Mouse (Mus musculus) neural tube, embryonic 12.5 days (tissue): Measurements from ENCODE around the gene Sytl1. TPM values are rescaled to one million over a fixed set of nuclear protein-coding genes. Genes with fewer than 3 reads are reported as not detected.

Source experiments
- ATAC-seq: fragments of 200-750 bp; cut with Nextera tagmentation; 2 replicates; pipeline ENCODE4 v1.8.0; 2017; ENCODE audit warnings: low read depth, mild to moderate bottlenecking, moderate TSS enrichment, moderate library complexity; ENCODE audit not compliant: low FRiP score
- H3K27ac ChIP-seq: fragments of 300-500 bp; sonication (generic); 2 replicates; pipeline ENCODE4 v1.5.1; 2016
- H3K27me3 ChIP-seq: fragments of 300-500 bp; sonication (generic); replicated peaks from 2 replicates; pipeline ENCODE4 v1.6.1; 2016; ENCODE audit warnings: mild to moderate bottlenecking
- H3K36me3 ChIP-seq: fragments of 300-500 bp; sonication (generic); 2 replicates; pipeline ENCODE4 v1.6.1; 2016; ENCODE audit warnings: mild to moderate bottlenecking
- H3K4me1 ChIP-seq: fragments of 300-500 bp; sonication (generic); 2 replicates; pipeline ENCODE4 v1.6.1; 2016
- H3K4me2 ChIP-seq: fragments of 300-500 bp; sonication (generic); replicated peaks from 2 replicates; pipeline ENCODE4 v1.6.1; 2016; ENCODE audit warnings: mild to moderate bottlenecking
- H3K4me3 ChIP-seq: fragments of 300-500 bp; sonication (generic); 2 replicates; pipeline ENCODE4 v1.5.1; 2016
- H3K9ac ChIP-seq: fragments of 300-500 bp; sonication (generic); 2 replicates; pipeline ENCODE4 v1.6.1; 2016; ENCODE audit warnings: mild to moderate bottlenecking
- H3K9me3 ChIP-seq: fragments of 300-500 bp; sonication (generic); 2 replicates; pipeline ENCODE4 v1.6.1; 2016; ENCODE audit warnings: mild to moderate bottlenecking
- WGBS: fragments of 180-500 bp; shearing (Covaris S2); methylation state at CpG from one replicate; pipeline ENCODE4 v1.1.7; 2016; 5-methylcytosine and 5-hydroxymethylcytosine counted together
- polyA plus RNA-seq: library from polyadenylated mRNA; unstranded; fragments of >200 nt; fragmentation: Nextera tagmentation; extraction: Ambion mirVana; gene quantifications from 2 replicates; pipeline ENCODE4 v1.2.1, GENCODE M21; 2016

The Sytl1 gene
- polyA plus RNA-seq, 1 experiment from 2014 or later = 0.66 TPM

DNA sequence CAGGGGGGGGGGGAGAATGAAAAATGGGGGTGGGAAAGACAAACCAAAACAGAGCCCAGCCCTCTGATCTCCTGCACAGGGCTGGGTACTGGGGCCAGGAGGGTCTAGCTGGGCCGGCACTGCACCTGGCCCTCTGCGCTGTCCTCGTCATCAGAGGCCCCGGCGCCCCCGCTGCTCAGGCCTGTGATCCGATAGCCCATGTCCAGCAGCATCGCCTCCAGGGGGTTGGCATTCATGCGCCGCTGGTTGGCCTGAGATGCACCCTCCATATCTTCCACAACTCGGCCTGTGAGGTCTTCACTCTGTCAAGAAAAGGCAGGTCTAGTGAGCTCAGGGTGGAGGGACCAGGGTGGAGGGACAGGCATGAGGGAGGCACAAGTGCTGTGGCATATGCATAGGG, 31.2 kb upstream of the Sytl1 start:
- H3K27ac ChIP-seq = no peak overlapping the region
- 25% methylated on average over 11 of the region's 11 CpGs for WGBS
- H3K4me1 ChIP-seq = peaks cover 33% of the 10 kb centered on the region

DNA sequence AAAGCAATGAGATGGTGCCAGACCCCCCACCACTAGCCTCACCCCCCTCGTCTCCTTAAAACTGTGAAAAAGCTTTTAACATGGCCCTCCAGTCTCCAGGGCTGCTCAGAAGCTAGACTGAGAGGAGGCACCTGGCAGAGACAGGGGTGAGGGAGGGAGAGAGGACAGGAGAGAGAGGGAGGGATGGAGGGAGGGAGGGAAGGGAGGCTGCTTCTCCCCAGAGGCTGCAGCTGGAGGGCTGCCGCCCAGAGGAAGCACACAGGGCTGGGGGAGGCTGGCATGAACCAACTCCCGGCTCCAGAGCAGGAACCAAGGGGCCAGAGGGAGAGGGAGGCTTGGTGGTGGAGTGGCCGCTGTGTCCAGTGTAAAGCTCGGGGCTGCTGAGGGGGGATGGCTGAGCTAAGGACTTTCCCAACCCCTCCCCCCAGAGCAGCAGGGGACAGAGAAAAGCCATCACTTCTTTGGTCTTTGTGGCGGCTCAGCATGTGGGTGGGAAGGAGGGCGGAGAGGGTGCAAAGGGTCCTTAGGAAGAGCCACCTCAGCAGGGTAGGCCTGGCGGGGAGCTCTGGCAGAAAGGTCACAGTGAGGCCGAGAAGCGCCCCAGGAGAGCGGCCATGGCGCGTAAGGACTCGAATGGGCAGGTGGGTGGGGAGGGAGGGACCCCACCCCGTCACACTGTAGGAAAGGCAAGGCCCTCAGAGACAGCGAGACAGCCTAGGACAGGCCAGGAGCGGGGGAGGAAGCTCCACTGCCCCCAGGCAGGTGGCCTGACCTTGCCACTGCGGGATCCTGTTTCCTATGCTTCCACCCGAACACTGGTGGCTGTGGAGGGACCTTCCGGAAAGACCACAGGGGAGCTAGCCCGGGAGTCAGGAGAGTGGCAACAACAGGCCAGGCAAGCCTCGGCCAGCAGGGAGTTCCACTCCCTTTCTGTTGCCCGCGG, 30.3 kb upstream of the Sytl1 start:
- Histone ChIP-seq H3K36me3 (peaks cover 29% of the 10 kb centered on the region), H3K9ac (peak overlapping the region; percentile 9; the same call in 1 of the 2 replicates), H3K27ac (peak overlapping the region; percentile 15; the same call in 1 of the 2 replicates), H3K27me3 (no peaks in the 10 kb centered on the region), H3K4me3 (no peak overlapping the region; the same call in 1 of the 2 replicates), H3K9me3 (no peaks in the 10 kb centered on the region), H3K4me2 (peak overlapping the region; percentile 36), H3K4me1 (peaks cover 24% of the 10 kb centered on the region)
- WGBS = 7% methylated on average over 24 of the region's 24 CpGs
- peak; percentile 44 for ATAC-seq

More for the DNA sequence above, 31.2 kb upstream of the Sytl1 start:
- ATAC-seq = no peak
- Histone ChIP-seq H3K4me2 (no peak overlapping the region; the same call in 1 of the 2 replicates), H3K9me3 (no peaks in the 10 kb centered on the region), H3K9ac (0 out of 2 replicates have a peak overlapping the region, but pooled peaks have one; percentile 1), H3K4me3 (no peak overlapping the region), H3K36me3 (peaks cover 31% of the 10 kb centered on the region), H3K27me3 (no peaks in the 10 kb centered on the region)

DNA sequence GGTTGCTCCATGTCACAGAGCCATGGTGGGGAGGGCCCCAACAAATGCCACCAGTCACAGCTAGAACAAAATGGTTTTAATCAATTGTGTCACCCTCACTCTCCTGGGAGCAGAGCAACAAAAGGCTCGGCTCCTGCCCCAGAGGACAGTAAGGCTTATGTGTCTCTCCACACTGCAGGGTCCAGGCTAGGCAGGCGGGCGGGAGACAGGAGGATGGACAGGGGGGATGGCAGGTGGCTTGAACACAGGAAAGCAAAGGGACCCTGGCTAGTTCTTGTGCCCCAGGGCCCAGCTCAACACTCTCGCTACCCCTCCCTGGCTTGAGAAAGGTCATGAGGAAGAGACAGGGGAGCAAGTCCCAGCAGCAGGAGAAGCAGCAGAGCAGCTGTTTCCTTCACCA, 29.5 kb upstream of the Sytl1 start:
- no peaks in the 10 kb centered on the region for H3K27me3 ChIP-seq
- no peak overlapping the region for H3K4me3 ChIP-seq
- no peak overlapping the region for H3K27ac ChIP-seq
- 40% methylated on average over 4 of the region's 4 CpGs for WGBS
- H3K4me2 ChIP-seq = no peak overlapping the region
- H3K36me3 ChIP-seq = peaks cover 29% of the 10 kb centered on the region
- no peaks in the 10 kb centered on the region for H3K9me3 ChIP-seq
- H3K9ac ChIP-seq = no peak overlapping the region
- H3K4me1 ChIP-seq = peaks cover 20% of the 10 kb centered on the region
- ATAC-seq = 0 out of 2 replicates have a peak, but pooled peaks have one; percentile 33

DNA sequence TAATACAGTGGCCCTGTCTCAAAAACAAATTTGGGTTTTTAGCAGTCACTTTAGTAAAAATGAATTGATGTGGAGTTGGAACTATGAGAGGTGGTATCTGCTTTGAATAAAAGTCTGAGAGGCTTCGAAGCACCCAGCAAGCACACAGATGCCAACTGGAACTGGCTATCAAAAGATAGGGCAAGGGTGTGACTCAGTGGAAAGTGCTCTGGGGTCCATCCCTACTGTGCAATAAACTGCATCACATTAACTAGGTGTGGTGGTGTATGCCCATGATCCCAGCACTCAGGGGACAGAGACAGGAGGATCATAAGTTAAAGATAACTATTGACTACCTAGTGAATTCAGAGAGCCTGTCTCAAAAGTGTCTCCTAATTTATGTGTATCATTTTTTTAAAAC, 28.3 kb upstream of the Sytl1 start:
- no peaks in the 10 kb centered on the region for H3K27me3 ChIP-seq
- peaks cover 23% of the 10 kb centered on the region for H3K36me3 ChIP-seq
- no peaks in the 10 kb centered on the region for H3K9me3 ChIP-seq
- H3K4me3 ChIP-seq = no peak overlapping the region
- H3K4me1 ChIP-seq = peaks cover 20% of the 10 kb centered on the region
- WGBS = 97% methylated on average over 1 of the region's 1 CpGs
- no peak for ATAC-seq
- no peak overlapping the region for H3K9ac ChIP-seq
- no peak overlapping the region for H3K27ac ChIP-seq
- no peak overlapping the region for H3K4me2 ChIP-seq

DNA sequence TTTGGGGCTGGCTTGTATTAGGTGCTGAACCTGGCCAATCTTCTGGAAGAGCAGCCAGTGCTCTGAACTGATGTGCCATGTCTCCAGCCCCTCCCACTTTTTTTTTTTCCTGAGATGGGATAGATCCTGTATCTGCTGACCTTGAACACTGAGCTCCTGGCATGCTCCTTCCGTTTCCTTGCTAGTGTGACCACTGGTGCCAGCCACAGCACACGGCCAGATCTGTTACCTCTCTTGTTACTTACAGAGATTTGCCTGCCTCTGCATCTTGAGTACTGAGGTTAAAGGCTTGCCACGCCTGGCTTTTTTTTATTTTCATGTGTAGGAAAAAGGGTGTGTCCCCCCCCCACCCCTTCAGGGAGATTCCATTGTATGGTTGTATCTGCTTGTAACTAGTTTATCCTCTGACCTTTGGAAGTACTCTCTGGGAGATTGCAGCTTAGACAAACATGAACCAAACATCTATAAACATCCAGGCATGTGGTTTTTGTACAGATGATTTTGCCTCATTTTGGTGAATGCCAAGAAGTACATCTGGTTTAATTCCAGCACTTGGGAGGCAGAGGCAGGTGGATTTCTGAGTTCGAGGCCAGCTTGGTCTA, 23.7 kb upstream of the Sytl1 start:
- Histone ChIP-seq H3K36me3 (no peaks in the 10 kb centered on the region), H3K4me1 (peaks cover 16% of the 10 kb centered on the region), H3K9ac (no peak overlapping the region), H3K27me3 (no peaks in the 10 kb centered on the region), H3K27ac (no peak overlapping the region), H3K4me2 (no peak overlapping the region), H3K4me3 (no peak overlapping the region), H3K9me3 (no peaks in the 10 kb centered on the region)
- no peak for ATAC-seq
- WGBS = 89% methylated on average over 4 of the region's 4 CpGs

DNA sequence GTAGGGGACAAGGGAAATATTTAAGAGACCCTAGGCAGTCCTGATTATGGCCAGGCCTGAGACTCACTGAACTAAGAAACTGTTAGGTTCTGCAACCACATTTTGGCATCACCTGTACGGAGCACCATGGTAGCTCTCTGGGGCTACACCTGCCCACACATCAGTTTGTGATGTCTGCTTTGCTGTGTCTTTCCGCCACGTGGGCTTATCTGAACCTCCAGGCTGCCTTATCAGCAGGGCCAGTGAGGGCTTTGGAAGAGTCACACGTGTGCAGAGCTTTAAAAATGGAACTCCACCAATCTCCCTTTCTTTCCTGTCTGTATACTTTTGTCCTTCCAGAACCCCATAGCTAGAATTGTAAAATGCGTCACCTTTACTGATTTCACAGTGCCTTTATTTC, 23.0 kb upstream of the Sytl1 start:
- H3K36me3 ChIP-seq = no peaks in the 10 kb centered on the region
- H3K9me3 ChIP-seq = no peaks in the 10 kb centered on the region
- H3K4me3 ChIP-seq = no peak overlapping the region
- no peak overlapping the region for H3K27ac ChIP-seq
- H3K4me1 ChIP-seq = peaks cover 16% of the 10 kb centered on the region
- H3K4me2 ChIP-seq = no peak overlapping the region
- ATAC-seq = no peak
- no peaks in the 10 kb centered on the region for H3K27me3 ChIP-seq
- WGBS = 87% methylated on average over 5 of the region's 5 CpGs
- H3K9ac ChIP-seq = no peak overlapping the region

DNA sequence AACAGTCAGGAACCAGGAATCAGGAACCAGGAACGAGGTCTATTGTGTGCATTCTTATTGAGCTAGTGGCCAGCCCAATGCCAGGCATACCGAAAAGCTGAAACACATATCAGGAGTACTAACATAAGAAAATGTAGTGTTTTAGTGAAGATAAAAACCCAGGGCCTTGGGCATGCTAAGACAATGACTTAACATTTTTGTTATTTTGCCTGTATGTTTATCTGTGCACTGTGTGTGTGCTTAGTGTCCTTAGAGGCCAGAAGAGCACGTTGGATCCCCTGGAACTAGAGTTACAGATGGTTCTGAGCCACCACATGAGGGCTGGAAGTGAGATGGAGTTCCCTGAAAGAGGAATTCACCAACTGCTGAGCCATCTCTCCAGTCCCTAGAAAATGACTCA, 22.4 kb upstream of the Sytl1 start:
- Histone ChIP-seq H3K9me3 (no peaks in the 10 kb centered on the region), H3K27ac (no peak overlapping the region), H3K9ac (no peak overlapping the region), H3K27me3 (no peaks in the 10 kb centered on the region), H3K4me1 (peaks cover 16% of the 10 kb centered on the region), H3K36me3 (no peaks in the 10 kb centered on the region), H3K4me2 (no peak overlapping the region), H3K4me3 (no peak overlapping the region)
- no peak for ATAC-seq
- 87% methylated on average over 3 of the region's 3 CpGs for WGBS

DNA sequence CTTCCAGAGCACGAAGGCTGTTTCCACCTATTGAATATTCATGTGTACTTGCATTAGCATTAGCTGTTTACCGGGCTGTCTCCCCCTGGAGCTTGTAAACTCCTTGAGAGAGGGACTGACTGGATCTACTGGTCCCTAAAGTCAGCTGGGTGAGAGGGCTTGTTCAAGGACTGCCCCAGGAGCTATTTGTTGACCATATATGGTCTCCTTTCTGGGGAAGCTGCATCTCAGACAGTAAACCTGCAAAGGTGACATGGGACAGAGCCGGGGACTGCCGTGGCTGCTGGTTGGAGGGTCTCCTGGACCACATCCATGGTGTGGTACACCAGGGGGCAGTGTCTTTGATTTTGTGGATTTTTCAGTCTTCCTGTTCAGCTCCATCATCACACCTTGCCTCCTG, 19.7 kb upstream of the Sytl1 start:
- Histone ChIP-seq H3K4me1 (peaks cover 16% of the 10 kb centered on the region), H3K27ac (0 out of 2 replicates have a peak overlapping the region, but pooled peaks have one; percentile 64), H3K27me3 (no peaks in the 10 kb centered on the region), H3K4me2 (0 out of 2 replicates have a peak overlapping the region, but pooled peaks have one; percentile 20), H3K9ac (no peak overlapping the region), H3K9me3 (no peaks in the 10 kb centered on the region), H3K4me3 (no peak overlapping the region), H3K36me3 (no peaks in the 10 kb centered on the region)
- 20% methylated on average over 4 of the region's 4 CpGs for WGBS
- ATAC-seq = no peak

DNA sequence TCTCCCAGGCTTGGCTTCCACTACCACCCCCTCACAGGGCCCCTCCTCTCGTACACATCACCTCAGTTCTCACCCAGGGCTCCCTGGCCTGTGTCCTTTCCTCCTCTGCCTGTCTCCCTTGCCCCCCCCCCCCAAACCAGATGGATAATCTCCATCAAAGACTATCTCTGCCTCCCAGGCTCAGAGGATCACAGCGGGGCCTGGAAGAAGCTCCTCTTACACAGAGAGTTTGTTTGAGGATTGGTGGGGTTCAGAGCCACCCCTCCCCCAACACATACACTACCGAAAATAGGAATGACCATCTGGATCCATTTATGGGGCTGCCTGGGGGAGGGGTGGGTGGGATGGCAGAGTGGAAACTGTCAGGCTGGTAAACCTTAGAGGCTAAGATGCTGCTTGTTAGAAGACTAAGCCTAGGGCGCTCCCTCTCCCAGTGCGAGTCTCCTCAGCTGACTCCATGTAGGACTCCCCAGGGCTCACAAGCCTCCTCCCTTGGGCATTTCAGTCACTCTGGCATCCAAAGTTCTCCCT, 19.1 kb upstream of the Sytl1 start:
- WGBS = 18% methylated on average over 5 of the region's 5 CpGs
- H3K36me3 ChIP-seq = no peaks in the 10 kb centered on the region
- ATAC-seq = no peak
- peak overlapping the region; percentile 64 for H3K27ac ChIP-seq
- 0 out of 2 replicates have a peak overlapping the region, but pooled peaks have one; percentile 29 for H3K9ac ChIP-seq
- no peaks in the 10 kb centered on the region for H3K9me3 ChIP-seq
- no peak overlapping the region for H3K4me3 ChIP-seq
- peak overlapping the region; percentile 31; the same call in 1 of the 2 replicates for H3K4me2 ChIP-seq
- H3K4me1 ChIP-seq = peaks cover 16% of the 10 kb centered on the region
- no peaks in the 10 kb centered on the region for H3K27me3 ChIP-seq

DNA sequence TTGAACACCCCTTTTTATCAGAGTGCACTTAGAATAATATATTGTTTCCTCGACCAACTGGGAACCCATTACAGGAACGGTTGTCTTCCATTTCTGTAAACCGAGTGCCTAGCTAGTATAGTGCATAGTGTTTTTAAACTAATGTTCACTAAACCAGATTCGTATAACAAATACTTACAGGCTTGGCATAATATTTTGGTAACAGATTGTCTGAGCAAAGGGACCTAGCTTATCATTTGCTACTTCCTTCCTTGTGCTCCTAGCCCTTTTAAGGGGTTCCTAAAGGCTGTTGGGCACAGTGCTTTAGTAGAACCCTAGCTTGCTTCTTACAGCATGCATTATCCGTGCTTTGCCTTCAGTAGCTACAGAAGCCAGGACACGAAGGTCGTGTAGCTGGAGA, 18.6 kb upstream of the Sytl1 start:
- peaks cover 21% of the 10 kb centered on the region for H3K4me1 ChIP-seq
- H3K27me3 ChIP-seq = no peaks in the 10 kb centered on the region
- no peaks in the 10 kb centered on the region for H3K36me3 ChIP-seq
- 0 out of 2 replicates have a peak overlapping the region, but pooled peaks have one; percentile 29 for H3K9ac ChIP-seq
- H3K9me3 ChIP-seq = no peaks in the 10 kb centered on the region
- peak overlapping the region; percentile 31; the same call in 1 of the 2 replicates for H3K4me2 ChIP-seq
- H3K27ac ChIP-seq = peak overlapping the region; percentile 64
- no peak for ATAC-seq
- WGBS = 43% methylated on average over 7 of the region's 7 CpGs
- H3K4me3 ChIP-seq = no peak overlapping the region

DNA sequence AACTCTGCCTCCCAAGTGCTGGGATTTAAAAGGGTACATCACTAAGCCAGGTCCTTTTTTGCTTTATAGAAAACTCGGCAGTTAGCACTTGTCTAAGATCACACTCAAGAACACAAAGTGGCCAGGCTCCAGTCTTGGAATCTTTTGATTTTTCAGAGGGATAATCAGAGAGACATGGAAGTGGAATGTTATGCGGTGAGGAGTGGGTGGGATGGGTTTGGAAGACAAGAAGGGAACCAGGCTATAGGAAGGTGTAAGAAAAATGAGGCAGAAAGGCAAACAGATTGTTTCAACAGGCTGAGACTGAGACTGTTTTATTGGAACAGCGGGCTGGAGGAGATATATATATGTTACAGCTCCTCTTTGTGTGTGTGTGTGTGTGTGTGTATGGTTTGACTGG, 15.6 kb upstream of the Sytl1 start:
- WGBS = 88% methylated on average over 3 of the region's 3 CpGs
- H3K9ac ChIP-seq = no peak overlapping the region

DNA sequence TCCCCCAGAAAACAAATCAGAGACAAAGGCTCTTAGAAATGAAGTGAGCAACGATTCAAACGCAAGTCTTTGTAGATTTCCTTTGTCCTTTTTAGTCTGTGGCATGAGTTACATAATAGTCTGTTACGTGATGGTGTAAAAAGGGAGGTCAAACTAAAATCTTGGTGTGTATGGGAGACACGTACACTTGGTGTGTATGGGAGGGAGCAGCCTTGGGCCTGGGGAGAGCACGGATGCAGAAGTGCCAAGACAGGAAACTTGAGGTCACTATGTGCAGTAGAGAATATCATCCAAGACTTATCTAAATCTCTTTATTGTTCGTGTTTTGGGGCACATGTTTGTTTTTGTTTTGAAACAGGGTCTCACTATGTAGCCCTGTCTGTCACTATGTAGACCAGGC, 15.2 kb upstream of the Sytl1 start:
- Histone ChIP-seq H3K9ac (peak overlapping the region; percentile 81), H3K4me1 (peaks cover 33% of the 10 kb centered on the region), H3K9me3 (no peaks in the 10 kb centered on the region), H3K36me3 (no peaks in the 10 kb centered on the region), H3K27me3 (no peaks in the 10 kb centered on the region), H3K27ac (peak overlapping the region; percentile 74), H3K4me2 (peak overlapping the region; percentile 77), H3K4me3 (peak overlapping the region; percentile 74)
- ATAC-seq = 0 out of 2 replicates have a peak, but pooled peaks have one; percentile 53
- 38% methylated on average over 6 of the region's 6 CpGs for WGBS

More for the DNA sequence above, 15.6 kb upstream of the Sytl1 start:
- H3K4me3 ChIP-seq = peak overlapping the region; percentile 74; the same call in 1 of the 2 replicates
- no peaks in the 10 kb centered on the region for H3K36me3 ChIP-seq
- H3K27ac ChIP-seq = 0 out of 2 replicates have a peak overlapping the region, but pooled peaks have one; percentile 74
- ATAC-seq = no peak
- peak overlapping the region; percentile 77 for H3K4me2 ChIP-seq
- peaks cover 34% of the 10 kb centered on the region for H3K4me1 ChIP-seq
- H3K9me3 ChIP-seq = no peaks in the 10 kb centered on the region
- H3K27me3 ChIP-seq = no peaks in the 10 kb centered on the region
